In the genomic region with DNA sequence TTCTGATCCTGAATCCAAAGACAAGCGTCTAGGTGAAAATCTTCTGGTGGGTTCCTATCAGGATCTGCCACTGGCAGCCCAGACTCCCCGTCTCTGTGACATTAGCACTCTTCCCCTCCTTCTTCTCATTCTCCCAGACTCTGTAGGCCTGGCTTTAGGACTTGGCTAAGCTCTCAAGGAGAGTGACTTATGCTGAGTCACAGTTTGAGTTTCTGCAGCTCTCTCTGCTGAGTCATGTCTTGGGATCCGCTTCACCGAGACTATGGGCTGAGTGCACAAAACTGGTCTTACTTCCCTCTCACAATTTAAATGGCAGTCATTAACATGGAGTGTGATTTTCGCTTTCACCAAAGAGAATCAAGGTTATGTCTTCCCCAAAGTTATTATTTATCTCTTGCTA, we compare ENCODE assay signal across 14 mouse cellular contexts.
DNase-seq lines count a peak whose midpoint lies in the region; ATAC-seq lines count a peak whose summit lies in the region.
"Had no signal": no experiment of that assay in that cellular context is flagged by ENCODE, and none has a peak within 500 bp of the region (broad histone marks: within the 10 kb centered on the region; RNA-seq: fewer than 3 reads in every experiment).

No protein-coding gene starts in this region.

- ATAC-seq in hematopoietic stem cell, adult 5-6 weeks (replicated peaks in 1 of 2; ENCODE audit: insufficient read depth in 1 of 2, low FRiP score in 2 of 2, low TSS enrichment in 1 of 2, low read depth in 1 of 2, poor library complexity in 2 of 2, severe bottlenecking in 2 of 2): peak; percentile 27 to 66; a peak in 3 of 4 replicates
- ATAC-seq: intestine, postnatal 0 days; midbrain, embryonic 16.5 days had no signal

- peak; percentile 29 for DNase-seq in adrenal gland, adult 8-10 months
- DNase-seq in adrenal gland, postnatal 10 days: no peak
- DNase-seq in 3T3-L1 (ENCODE audit: low read depth, low spot score): peak; percentile 76
- DNase-seq in Muller cell, postnatal 12 days (ENCODE audit: inconsistent ontology term): peak; percentile 10
- DNase-seq in neural tube, embryonic 10.5 days (ENCODE audit: extremely low spot score, low spot score): no peak
- no peak for DNase-seq in kidney, postnatal 25 days
- no peak for DNase-seq in T-cell, adult 2 months (ENCODE audit: low spot score)
- DNase-seq: cerebellum, adult 18-20 months; kidney, postnatal 14 days; layer of hippocampus, adult 9-11 months; thymus, postnatal 36 days had no signal

Comparison
In these comparisons a context has a peak if more than half of its experiments do, and no peak if none do; other contexts are left out.
1. DNase-seq: peak in adrenal gland, adult 8-10 months (single experiment), 3T3-L1 (single experiment) and Muller cell, postnatal 12 days (single experiment); none in adrenal gland, postnatal 10 days (single experiment), neural tube, embryonic 10.5 days (single experiment), kidney, postnatal 25 days (0 of 2) and T-cell, adult 2 months (single experiment).